Comparison of ENCODE assay signal across 23 mouse cellular contexts in the genomic region with DNA sequence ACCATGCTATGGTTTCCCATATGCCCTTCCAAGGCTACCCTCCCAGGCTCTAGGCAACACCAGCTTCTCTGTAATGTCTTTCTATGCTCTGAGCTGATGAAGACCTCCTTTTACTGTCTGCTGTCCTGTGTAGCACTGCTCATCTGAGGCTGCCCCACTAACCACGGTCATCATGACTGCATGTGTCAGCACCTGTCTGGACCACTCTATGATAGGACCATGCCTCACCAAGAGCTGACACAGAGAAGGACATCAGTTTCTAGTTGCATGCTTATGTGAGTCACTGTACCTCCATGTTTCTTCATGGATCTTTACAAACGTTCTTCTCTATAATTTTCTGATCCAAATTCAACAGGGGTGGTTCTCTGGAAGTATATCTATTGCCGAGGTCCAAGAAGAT.
"Had no signal": no experiment of that assay in that cellular context is flagged by ENCODE, and none has a peak within 500 bp of the region (broad histone marks: within the 10 kb centered on the region; RNA-seq: fewer than 3 reads in every experiment).

No protein-coding gene starts in this region.

- H3K4me3 ChIP-seq: gastrocnemius, adult 2 months; hindbrain, embryonic 13.5 days; hindbrain, embryonic 15.5 days; kidney, embryonic 15.5 days; limb, embryonic 13.5 days; limb, embryonic 15.5 days; liver, embryonic 13.5 days had no signal

- H3K4me2 ChIP-seq: heart, embryonic 11.5 days; hindbrain, embryonic 13.5 days; hindbrain, embryonic 15.5 days; kidney, embryonic 15.5 days; limb, embryonic 13.5 days; limb, embryonic 15.5 days; liver, embryonic 13.5 days had no signal

- H3K9me3 ChIP-seq: hindbrain, embryonic 13.5 days; hindbrain, embryonic 15.5 days; kidney, embryonic 15.5 days; limb, embryonic 13.5 days; limb, embryonic 15.5 days; liver, embryonic 13.5 days had no signal

- H3K27ac ChIP-seq: gastrocnemius, adult 2 months; hindbrain, embryonic 13.5 days; hindbrain, embryonic 15.5 days; hindbrain, postnatal 0 days; kidney, postnatal 0 days; limb, embryonic 13.5 days; limb, embryonic 15.5 days; liver, embryonic 13.5 days had no signal

- H3K36me3 ChIP-seq: hindbrain, embryonic 13.5 days; hindbrain, embryonic 15.5 days; kidney, embryonic 15.5 days; limb, embryonic 13.5 days; limb, embryonic 15.5 days; liver, embryonic 13.5 days had no signal

- DNase-seq: gastrocnemius, adult 2 months; gastrocnemius, postnatal 10 days; gastrocnemius, postnatal 36 days; heart, adult 18-20 months; heart, postnatal 10 days; kidney, adult 11 months; kidney, adult 2 months; kidney, adult 9 months; kidney, postnatal 14 days; kidney, postnatal 36 days; layer of hippocampus, adult 9-11 months; layer of hippocampus, postnatal 36 days; left cerebral cortex, postnatal 4 days; liver, embryonic 13.5 days had no signal

- ATAC-seq: hindbrain, postnatal 0 days; intestine, embryonic 16.5 days had no signal

- H3K4me1 ChIP-seq: liver, embryonic 13.5 days had no signal

- H3K9ac ChIP-seq: hindbrain, embryonic 13.5 days; hindbrain, embryonic 15.5 days; kidney, embryonic 15.5 days; limb, embryonic 13.5 days; limb, embryonic 15.5 days; liver, embryonic 13.5 days had no signal
